Mouse (Mus musculus): ENCODE results near the gene Tubd1. TPM values are rescaled to one million over a fixed set of nuclear protein-coding genes. Genes with fewer than 3 reads are reported as not detected.
A peak's percentile ranks its signal among the peaks of the same experiment; 100 is the strongest.

The Tubd1 gene
- polyA plus RNA-seq, 1 experiment from 2014 or later: 6.6 TPM

- no peaks in the 10 kb centered on the region for H3K27me3 ChIP-seq (replicated peaks)
- no peak overlapping the region for H3K27ac ChIP-seq (replicated peaks)
- no peak overlapping the region for H3K4me3 ChIP-seq (replicated peaks)
- peaks cover 10% of the 10 kb centered on the region; the same call in 1 of the 2 replicates for H3K4me1 ChIP-seq
- 46% methylated on average over 3 of the region's 3 CpGs for whole genome bisulfite sequencing
- no peak overlapping the region for H3K9ac ChIP-seq (replicated peaks)
- ATAC-seq (ENCODE audit: low FRiP score): no peak
- no peaks in the 10 kb centered on the region for H3K9me3 ChIP-seq (replicated peaks)
- no peak overlapping the region for H3K4me2 ChIP-seq
- no peaks in the 10 kb centered on the region; the same call in 1 of the 2 replicates for H3K36me3 ChIP-seq
Observed at GRCm38 (mm10) chr11:86585598-86585984, 40.8 kb downstream of the Tubd1 start.

GRCm38 (mm10) chr11:86586177-86586867, 41.5 kb downstream of the Tubd1 start:
- no peak for ATAC-seq (ENCODE audit: low FRiP score)
- Histone ChIP-seq H3K27me3 (replicated peaks) (no peaks in the 10 kb centered on the region), H3K36me3 (no peaks in the 10 kb centered on the region; the same call in 1 of the 2 replicates), H3K4me3 (replicated peaks) (peak overlapping the region; percentile 19; the same call in 1 of the 2 replicates), H3K4me2 (peak overlapping the region; percentile 44), H3K9me3 (replicated peaks) (no peaks in the 10 kb centered on the region), H3K9ac (replicated peaks) (no peak overlapping the region), H3K4me1 (peaks cover 10% of the 10 kb centered on the region; the same call in 1 of the 2 replicates), H3K27ac (replicated peaks) (0 out of 2 replicates have a peak overlapping the region, but pooled peaks have one; percentile 33)
- 26% methylated on average over 12 of the region's 12 CpGs for WGBS

DNA sequence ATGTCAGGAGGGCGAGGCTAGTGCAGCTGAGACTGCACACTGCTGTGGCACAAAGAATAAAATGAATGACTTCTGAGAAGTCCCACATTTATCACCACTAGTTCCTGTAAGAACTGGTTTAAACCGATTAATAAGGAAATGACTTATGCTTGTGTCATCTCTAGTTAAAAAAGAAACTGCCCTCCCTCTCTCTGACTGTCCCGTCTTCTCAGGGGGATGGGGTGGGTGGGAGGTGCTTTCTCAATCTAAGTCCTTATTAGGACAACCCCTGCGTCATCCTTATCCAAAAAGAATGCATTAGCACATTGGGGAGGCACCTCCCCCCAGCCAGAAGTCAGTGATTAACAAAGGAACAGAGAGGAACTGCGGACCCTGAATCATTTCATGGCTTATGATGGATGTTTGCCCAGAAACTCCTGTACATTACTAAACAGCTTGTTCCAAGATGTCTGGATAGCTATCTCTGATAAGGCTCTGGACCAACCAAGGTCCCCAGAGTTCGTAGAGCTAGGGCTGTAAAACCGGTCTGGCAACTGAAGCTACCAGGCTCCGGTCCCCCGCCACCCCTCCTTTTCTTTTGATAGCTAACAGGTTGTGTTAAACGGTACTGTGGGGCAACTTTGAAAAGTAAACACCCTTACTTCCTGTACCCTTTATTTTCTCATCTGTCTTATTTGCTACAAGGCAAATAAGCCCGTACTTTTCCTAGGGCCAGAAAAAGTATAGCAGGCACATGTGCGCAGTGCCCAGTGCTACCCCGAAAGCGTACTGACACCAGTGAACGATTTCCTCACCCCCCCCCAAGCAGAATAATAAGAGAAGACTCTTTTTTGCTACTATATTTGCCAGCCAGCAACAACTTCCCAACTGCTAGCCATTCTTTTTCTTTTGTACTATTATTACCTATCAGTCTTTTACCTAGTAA, 42.3 kb downstream of the Tubd1 start:
- Histone ChIP-seq H3K9ac (replicated peaks) (no peak overlapping the region), H3K4me2 (peak overlapping the region; percentile 44), H3K9me3 (replicated peaks) (no peaks in the 10 kb centered on the region), H3K4me1 (peaks cover 10% of the 10 kb centered on the region; the same call in 1 of the 2 replicates), H3K27ac (replicated peaks) (0 out of 2 replicates have a peak overlapping the region, but pooled peaks have one; percentile 33), H3K27me3 (replicated peaks) (no peaks in the 10 kb centered on the region), H3K4me3 (replicated peaks) (peak overlapping the region; percentile 19), H3K36me3 (no peaks in the 10 kb centered on the region; the same call in 1 of the 2 replicates)
- WGBS: 14% methylated on average over 15 of the region's 15 CpGs
- ATAC-seq (ENCODE audit: low FRiP score): no peak

DNA sequence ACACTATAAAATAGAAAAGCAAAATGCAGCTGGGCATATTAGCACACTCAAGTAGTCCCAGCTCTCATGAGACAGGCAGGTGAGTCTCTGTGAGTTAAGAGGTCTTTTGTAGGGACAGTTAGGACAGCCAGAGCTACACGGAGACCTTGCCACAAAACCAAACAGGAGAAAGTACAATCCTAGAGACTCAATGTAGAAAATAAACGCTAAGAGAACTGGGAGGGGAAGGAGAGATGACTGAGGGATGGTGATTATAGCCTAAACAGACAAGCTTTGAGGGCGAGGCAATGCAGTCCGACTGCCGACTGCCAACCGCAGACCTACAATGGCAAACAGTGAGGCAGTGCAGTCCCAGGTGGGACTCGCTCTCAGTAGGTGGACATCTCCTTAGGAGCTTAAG, 43.0 kb downstream of the Tubd1 start:
- no peak overlapping the region for H3K9ac ChIP-seq (replicated peaks)
- H3K27ac ChIP-seq (replicated peaks): no peak overlapping the region
- WGBS: 44% methylated on average over 7 of the region's 7 CpGs
- H3K36me3 ChIP-seq: no peaks in the 10 kb centered on the region; the same call in 1 of the 2 replicates
- no peak for ATAC-seq (ENCODE audit: low FRiP score)
- no peak overlapping the region for H3K4me3 ChIP-seq (replicated peaks)
- H3K27me3 ChIP-seq (replicated peaks): no peaks in the 10 kb centered on the region
- peaks cover 10% of the 10 kb centered on the region; the same call in 1 of the 2 replicates for H3K4me1 ChIP-seq
- H3K9me3 ChIP-seq (replicated peaks): no peaks in the 10 kb centered on the region
- no peak overlapping the region for H3K4me2 ChIP-seq

DNA sequence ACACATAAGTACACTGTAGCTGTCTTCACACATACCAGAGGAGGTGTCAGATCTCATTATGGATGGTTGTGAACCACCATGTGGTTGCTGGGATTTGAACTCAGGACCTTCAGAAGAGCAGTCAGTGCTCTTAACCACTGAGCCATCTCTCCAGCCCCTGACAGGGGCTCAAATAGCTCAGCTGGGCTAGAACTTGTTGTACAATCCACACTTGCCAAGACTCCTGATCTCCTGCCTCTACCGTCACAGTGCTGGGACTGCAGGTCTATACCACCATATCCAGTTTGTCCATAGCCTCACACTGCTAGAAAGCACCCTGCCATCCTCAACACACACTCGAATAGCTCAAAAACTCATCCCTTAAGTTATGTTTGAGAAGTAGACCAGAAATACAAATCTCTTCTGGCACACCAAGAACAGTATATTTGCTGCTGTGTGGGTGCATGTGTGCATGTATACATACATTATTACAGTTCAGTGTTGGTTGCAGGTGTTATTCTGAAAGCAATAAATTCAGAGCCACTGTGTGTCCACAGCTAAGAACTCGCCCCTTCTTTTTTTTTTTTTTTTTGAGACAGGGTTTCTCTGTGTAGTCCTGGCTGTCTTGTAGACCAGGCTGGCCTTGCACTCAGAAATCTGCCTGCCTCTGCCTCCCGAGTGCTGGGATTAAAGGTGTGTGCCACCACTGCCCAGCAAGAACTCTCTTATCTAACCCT, 44.0 kb downstream of the Tubd1 start:
- Histone ChIP-seq H3K9ac (replicated peaks) (no peak overlapping the region), H3K9me3 (replicated peaks) (no peaks in the 10 kb centered on the region), H3K27me3 (replicated peaks) (no peaks in the 10 kb centered on the region), H3K4me1 (peaks cover 14% of the 10 kb centered on the region; the same call in 1 of the 2 replicates), H3K4me3 (replicated peaks) (no peak overlapping the region), H3K4me2 (no peak overlapping the region), H3K36me3 (no peaks in the 10 kb centered on the region; the same call in 1 of the 2 replicates), H3K27ac (replicated peaks) (no peak overlapping the region)
- ATAC-seq (ENCODE audit: low FRiP score): no peak
- WGBS: 98% methylated on average over 4 of the region's 4 CpGs

GRCm38 (mm10) chr11:86590066-86590465, 45.3 kb downstream of the Tubd1 start:
- H3K27me3 ChIP-seq (replicated peaks): no peaks in the 10 kb centered on the region
- 92% methylated on average over 4 of the region's 4 CpGs for WGBS
- H3K4me1 ChIP-seq: peaks cover 14% of the 10 kb centered on the region; the same call in 1 of the 2 replicates
- H3K4me3 ChIP-seq (replicated peaks): no peak overlapping the region
- no peaks in the 10 kb centered on the region for H3K9me3 ChIP-seq (replicated peaks)
- ATAC-seq (ENCODE audit: low FRiP score): no peak
- no peak overlapping the region for H3K27ac ChIP-seq (replicated peaks)
- H3K9ac ChIP-seq (replicated peaks): no peak overlapping the region
- H3K36me3 ChIP-seq: no peaks in the 10 kb centered on the region
- H3K4me2 ChIP-seq: no peak overlapping the region

DNA sequence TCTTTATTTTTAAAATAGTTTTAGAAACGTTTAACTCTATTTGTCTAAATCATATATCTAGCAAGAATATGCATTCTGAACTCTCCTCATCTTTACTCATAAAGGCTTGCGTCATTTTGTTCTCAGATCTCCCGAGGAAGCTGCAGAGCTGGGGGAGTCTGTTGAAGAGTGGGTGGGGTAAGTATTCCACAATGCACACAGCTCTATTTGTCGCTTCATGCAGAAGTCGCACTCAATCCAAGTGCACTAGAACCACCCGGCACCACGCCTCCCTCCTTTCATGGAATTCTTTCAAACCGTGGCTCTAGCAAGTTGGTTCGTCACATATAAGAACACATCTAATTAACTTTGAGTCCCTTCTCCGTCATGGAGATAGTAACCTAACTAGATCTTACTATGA, 45.8 kb downstream of the Tubd1 start:
- WGBS: 93% methylated on average over 10 of the region's 10 CpGs
- H3K27me3 ChIP-seq (replicated peaks): no peaks in the 10 kb centered on the region
- H3K4me3 ChIP-seq (replicated peaks): no peak overlapping the region
- no peak overlapping the region for H3K4me2 ChIP-seq
- H3K9ac ChIP-seq (replicated peaks): no peak overlapping the region
- H3K36me3 ChIP-seq: no peaks in the 10 kb centered on the region
- no peak for ATAC-seq (ENCODE audit: low FRiP score)
- H3K27ac ChIP-seq (replicated peaks): no peak overlapping the region
- peaks cover 14% of the 10 kb centered on the region; the same call in 1 of the 2 replicates for H3K4me1 ChIP-seq
- no peaks in the 10 kb centered on the region for H3K9me3 ChIP-seq (replicated peaks)

- Histone ChIP-seq H3K4me1 (peaks cover 14% of the 10 kb centered on the region; the same call in 1 of the 2 replicates), H3K9ac (replicated peaks) (no peak overlapping the region), H3K4me3 (replicated peaks) (no peak overlapping the region), H3K9me3 (replicated peaks) (no peaks in the 10 kb centered on the region), H3K27me3 (replicated peaks) (no peaks in the 10 kb centered on the region), H3K36me3 (no peaks in the 10 kb centered on the region), H3K4me2 (no peak overlapping the region), H3K27ac (replicated peaks) (no peak overlapping the region)
- no peak for ATAC-seq (ENCODE audit: low FRiP score)
- WGBS: 86% methylated on average over 4 of the region's 4 CpGs
Observed at GRCm38 (mm10) chr11:86591301-86591845, 46.6 kb downstream of the Tubd1 start.

DNA sequence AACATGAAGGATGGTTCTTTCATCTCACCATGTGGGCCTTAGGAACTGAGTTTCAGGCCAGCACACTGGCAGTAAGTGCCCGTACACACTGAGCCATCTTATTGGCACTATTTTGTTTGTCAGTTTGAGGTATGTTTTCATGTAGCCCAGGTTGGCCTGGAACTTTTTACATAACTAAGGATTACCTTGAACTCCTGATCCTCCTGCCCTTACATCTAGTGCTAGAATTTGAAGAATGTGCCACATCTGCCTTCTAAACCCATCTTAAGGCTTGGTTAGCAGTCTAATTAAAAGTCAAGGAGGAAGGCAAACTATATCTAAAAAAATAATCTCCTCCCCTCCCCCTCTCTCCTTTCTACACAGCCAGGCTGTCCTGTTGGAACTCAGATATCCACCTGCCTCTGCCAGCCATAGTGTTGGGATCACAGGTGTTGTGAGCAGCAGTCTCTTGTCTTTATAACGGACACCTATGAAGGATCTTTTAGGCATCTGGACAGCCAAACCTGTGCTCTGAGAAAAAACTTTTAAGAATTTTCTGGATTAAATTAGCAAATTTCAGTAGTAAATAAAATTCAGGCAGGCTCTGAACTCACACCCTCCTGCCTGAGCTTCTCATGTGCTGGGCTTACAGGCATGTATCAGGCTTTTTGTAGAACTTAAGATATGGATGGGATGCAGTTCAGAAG, 47.3 kb downstream of the Tubd1 start:
- no peak overlapping the region for H3K4me2 ChIP-seq
- peaks cover 9% of the 10 kb centered on the region; the same call in 1 of the 2 replicates for H3K4me1 ChIP-seq
- H3K36me3 ChIP-seq: no peaks in the 10 kb centered on the region
- no peak overlapping the region for H3K9ac ChIP-seq (replicated peaks)
- H3K9me3 ChIP-seq (replicated peaks): no peaks in the 10 kb centered on the region
- no peak overlapping the region for H3K27ac ChIP-seq (replicated peaks)
- no peak overlapping the region for H3K4me3 ChIP-seq (replicated peaks)
- ATAC-seq (ENCODE audit: low FRiP score): no peak
- H3K27me3 ChIP-seq (replicated peaks): no peaks in the 10 kb centered on the region
- WGBS: 86% methylated on average over 2 of the region's 2 CpGs

DNA sequence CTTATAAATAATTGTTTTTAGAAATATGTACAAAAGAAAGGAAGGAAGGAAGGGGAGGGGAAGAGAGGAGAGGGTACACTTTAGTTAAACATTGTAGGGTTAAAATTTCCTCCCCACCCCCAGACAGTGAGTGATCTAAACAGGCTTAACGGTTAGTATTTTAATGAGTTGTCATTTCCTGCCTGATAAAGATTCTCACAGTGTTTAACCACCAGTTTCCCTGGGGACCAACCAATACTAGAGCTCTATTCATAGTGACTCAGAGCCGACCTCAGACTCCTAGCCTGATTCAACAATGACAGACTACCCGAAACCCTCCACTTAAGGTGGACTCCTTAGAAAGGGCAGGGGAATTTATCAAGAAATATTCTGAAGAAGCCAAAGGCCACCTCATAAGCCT, 48.2 kb downstream of the Tubd1 start:
- Histone ChIP-seq H3K27me3 (replicated peaks) (no peaks in the 10 kb centered on the region), H3K4me2 (no peak overlapping the region), H3K27ac (replicated peaks) (peak overlapping the region; percentile 25; the same call in 1 of the 2 replicates), H3K9me3 (replicated peaks) (no peaks in the 10 kb centered on the region), H3K4me1 (peaks cover 4% of the 10 kb centered on the region; the same call in 1 of the 2 replicates), H3K4me3 (replicated peaks) (no peak overlapping the region), H3K9ac (replicated peaks) (no peak overlapping the region), H3K36me3 (no peaks in the 10 kb centered on the region)
- no peak for ATAC-seq (ENCODE audit: low FRiP score)
- 21% methylated on average over 3 of the region's 3 CpGs for WGBS
